Mouse (Mus musculus) liver, postnatal 0 days (tissue): ENCODE measurements at regions not wholly inside any gene's neighbourhood (a gene's known extent, or its start where the extent isn't known, plus 50 kb on each side); places are given as distances from the start of the nearest gene placed in this dataset.

Source experiments
- CTCF ChIP-seq: sonication (generic); IDR thresholded peaks from 2 replicates; pipeline ENCODE4 v1.5.1; 2016; ENCODE audit warnings: antibody characterized with exemption, low read depth
- EP300 ChIP-seq: IDR thresholded peaks from 2 replicates; pipeline ENCODE4 v1.6.1; 2016; ENCODE audit warnings: antibody characterized with exemption, low read depth, mild to moderate bottlenecking

DNA sequence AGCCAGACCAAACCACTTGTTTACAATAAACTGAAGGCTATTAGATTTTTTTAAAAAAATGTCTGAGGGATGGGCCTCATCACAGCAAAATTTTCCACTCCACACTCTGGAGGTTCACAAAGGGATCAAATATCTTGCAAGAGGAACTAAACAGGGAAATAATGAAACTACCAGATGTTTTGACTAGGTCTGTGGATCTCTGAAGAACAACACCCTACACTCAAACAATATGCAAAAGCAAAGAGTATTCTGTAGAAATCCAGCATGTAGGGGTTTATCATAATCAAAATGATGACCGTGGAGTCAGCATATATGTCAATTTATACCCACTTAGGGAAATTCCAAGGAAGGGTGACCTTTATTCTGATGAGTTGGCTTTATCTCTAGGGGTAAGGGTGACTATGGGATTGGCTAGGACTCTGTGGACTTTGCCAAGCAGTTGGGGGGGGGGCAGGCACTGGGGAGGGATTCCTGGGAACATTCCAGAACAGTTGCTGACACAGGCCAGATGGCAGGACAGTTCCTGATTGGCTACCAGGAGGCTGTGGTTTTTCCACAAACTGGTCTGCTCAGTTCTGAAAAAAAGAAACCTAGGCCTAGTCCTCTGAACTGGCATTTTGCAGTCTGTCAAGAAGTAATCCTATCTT lies 143.9 kb downstream of the Gm10184 start:
- no peak for TF ChIP-seq EP300
- no peak for TF ChIP-seq CTCF
